Mouse (Mus musculus): ENCODE data around the gene Fam187a. TPM values are rescaled to one million over a fixed set of nuclear protein-coding genes. Genes with fewer than 3 reads are reported as not detected.

The Fam187a gene
- polyA plus RNA-seq, 1 experiment = not detected

DNA sequence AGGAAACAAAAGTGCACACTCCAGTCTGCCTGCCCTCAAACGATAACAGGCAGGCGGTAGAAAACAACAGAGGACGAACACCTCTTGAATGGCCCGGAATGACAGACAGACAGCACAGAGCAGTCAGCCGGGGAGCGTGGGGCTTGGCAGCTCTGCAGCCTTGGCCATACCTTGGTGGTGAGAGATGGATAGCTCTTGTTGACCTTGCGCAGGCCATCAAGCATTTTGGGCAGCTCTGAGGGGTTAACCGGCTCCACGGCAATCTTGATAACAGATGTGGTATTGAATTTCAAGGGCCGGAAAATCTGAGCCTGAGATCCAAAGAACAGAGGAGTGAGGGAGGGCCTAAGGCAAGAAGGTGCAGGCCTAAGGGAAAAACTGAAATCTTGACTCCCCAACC, 39.0 kb upstream of the Fam187a start:
- Histone ChIP-seq H3K9ac (ENCODE audit: low read depth, poor library complexity, severe bottlenecking) (no peak overlapping the region), H3K36me3 (ENCODE audit: control insufficient read depth, insufficient read depth, low read length, poor library complexity, severe bottlenecking) (peaks cover 81% of the 10 kb centered on the region), H3K4me3 (ENCODE audit: low read depth, low read length) (no peak overlapping the region), H3K27me3 (ENCODE audit: control insufficient read depth, insufficient read depth, low read length, poor library complexity, severe bottlenecking) (no peaks in the 10 kb centered on the region), H3K27ac (ENCODE audit: insufficient read depth, low read length) (no peak overlapping the region), H3K9me3 (replicated peaks; ENCODE audit: control insufficient read depth, insufficient read depth, low read length, poor library complexity, severe bottlenecking) (no peaks in the 10 kb centered on the region), H3K4me1 (ENCODE audit: control insufficient read depth, insufficient read depth, low read length) (no peaks in the 10 kb centered on the region)
- TF ChIP-seq EP300 (IDR thresholded peaks at IDR 0.05; ENCODE audit: insufficient read depth, low read depth, low read length) (no peak), CTCF (IDR thresholded peaks at IDR 0.05; ENCODE audit: low read depth, low read length) (no peak), POLR2A (IDR thresholded peaks at IDR 0.05; ENCODE audit: insufficient read depth, low read length) (no peak)

DNA sequence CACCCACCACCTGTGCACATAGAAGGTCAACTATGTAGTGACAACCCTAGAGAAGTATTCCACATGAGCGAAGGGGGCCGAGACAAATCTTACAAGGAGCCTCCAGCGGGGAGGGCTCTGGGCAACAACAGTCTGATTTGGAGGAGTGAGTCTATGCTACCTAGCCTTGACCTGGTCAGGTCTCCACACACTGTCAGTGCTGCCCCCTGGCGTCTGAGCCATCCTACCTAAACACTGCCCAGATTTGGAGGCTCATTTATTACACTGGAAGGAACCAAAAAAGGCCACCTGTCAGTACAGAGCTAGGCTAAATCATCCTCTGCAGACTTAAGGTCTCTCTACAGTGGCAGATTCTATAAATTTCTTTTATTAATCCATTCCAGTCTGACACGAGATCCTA, 33.1 kb upstream of the Fam187a start:
- Histone ChIP-seq H3K27ac (ENCODE audit: insufficient read depth, low read length) (no peak overlapping the region), H3K9me3 (replicated peaks; ENCODE audit: control insufficient read depth, insufficient read depth, low read length, poor library complexity, severe bottlenecking) (no peaks in the 10 kb centered on the region), H3K4me3 (ENCODE audit: low read depth, low read length) (no peak overlapping the region), H3K4me1 (ENCODE audit: control insufficient read depth, insufficient read depth, low read length) (no peaks in the 10 kb centered on the region), H3K36me3 (ENCODE audit: control insufficient read depth, insufficient read depth, low read length, poor library complexity, severe bottlenecking) (peaks cover 48% of the 10 kb centered on the region), H3K27me3 (ENCODE audit: control insufficient read depth, insufficient read depth, low read length, poor library complexity, severe bottlenecking) (no peaks in the 10 kb centered on the region), H3K9ac (ENCODE audit: low read depth, poor library complexity, severe bottlenecking) (no peak overlapping the region)
- no peak for TF ChIP-seq POLR2A (IDR thresholded peaks at IDR 0.05; ENCODE audit: insufficient read depth, low read length)
- TF ChIP-seq CTCF (IDR thresholded peaks at IDR 0.05; ENCODE audit: low read depth, low read length) = peak; percentile 84
- TF ChIP-seq EP300 (IDR thresholded peaks at IDR 0.05; ENCODE audit: insufficient read depth, low read depth, low read length) = no peak

DNA sequence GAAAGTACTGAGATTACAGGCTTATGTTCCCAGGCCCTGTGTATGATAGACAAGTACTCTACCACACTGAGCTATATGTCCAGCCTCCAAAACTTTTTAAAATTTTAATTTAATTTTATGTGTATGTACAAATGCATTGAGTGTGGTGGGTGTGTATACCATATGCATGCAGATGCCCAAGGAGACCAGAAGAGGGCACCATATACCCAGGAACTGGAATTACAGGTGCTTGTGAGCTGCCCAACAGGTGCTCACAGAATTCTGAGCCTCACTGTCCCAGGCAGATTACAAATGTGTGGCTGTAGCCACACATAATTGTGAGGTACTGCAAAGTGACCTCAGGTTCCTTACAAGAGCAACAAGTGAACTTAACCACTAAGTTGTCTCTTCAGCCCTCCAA, 31.2 kb upstream of the Fam187a start:
- Histone ChIP-seq H3K27ac (ENCODE audit: insufficient read depth, low read length) (no peak overlapping the region), H3K4me1 (ENCODE audit: control insufficient read depth, insufficient read depth, low read length) (no peaks in the 10 kb centered on the region), H3K9me3 (replicated peaks; ENCODE audit: control insufficient read depth, insufficient read depth, low read length, poor library complexity, severe bottlenecking) (no peaks in the 10 kb centered on the region), H3K27me3 (ENCODE audit: control insufficient read depth, insufficient read depth, low read length, poor library complexity, severe bottlenecking) (no peaks in the 10 kb centered on the region), H3K36me3 (ENCODE audit: control insufficient read depth, insufficient read depth, low read length, poor library complexity, severe bottlenecking) (peaks cover 46% of the 10 kb centered on the region), H3K4me3 (ENCODE audit: low read depth, low read length) (no peak overlapping the region), H3K9ac (ENCODE audit: low read depth, poor library complexity, severe bottlenecking) (no peak overlapping the region)
- peak; percentile 43 for TF ChIP-seq CTCF (IDR thresholded peaks at IDR 0.05; ENCODE audit: low read depth, low read length)
- TF ChIP-seq EP300 (IDR thresholded peaks at IDR 0.05; ENCODE audit: insufficient read depth, low read depth, low read length) = no peak

DNA sequence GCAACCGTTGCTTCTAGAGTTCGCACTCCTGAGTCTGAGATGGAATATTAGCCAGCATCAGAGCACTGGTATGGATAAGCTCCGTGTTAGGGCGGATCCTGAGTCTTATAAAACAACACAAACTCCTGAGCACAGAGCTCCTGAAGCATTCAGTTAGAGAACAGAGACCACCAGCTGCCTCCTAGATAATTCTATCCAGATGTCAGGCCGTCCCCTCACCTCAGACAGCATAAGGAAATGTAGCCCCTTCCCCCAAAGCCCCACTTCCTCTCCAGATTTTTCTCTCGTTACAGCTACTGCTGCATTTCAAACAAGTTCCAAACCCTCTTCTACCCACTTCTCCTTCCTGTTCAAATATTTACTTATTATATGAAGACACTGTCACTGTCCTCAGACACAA, 29.0 kb upstream of the Fam187a start:
- Histone ChIP-seq H3K27me3 (ENCODE audit: control insufficient read depth, insufficient read depth, low read length, poor library complexity, severe bottlenecking) (no peaks in the 10 kb centered on the region), H3K9me3 (replicated peaks; ENCODE audit: control insufficient read depth, insufficient read depth, low read length, poor library complexity, severe bottlenecking) (no peaks in the 10 kb centered on the region), H3K36me3 (ENCODE audit: control insufficient read depth, insufficient read depth, low read length, poor library complexity, severe bottlenecking) (peaks cover 49% of the 10 kb centered on the region), H3K4me3 (ENCODE audit: low read depth, low read length) (no peak overlapping the region), H3K4me1 (ENCODE audit: control insufficient read depth, insufficient read depth, low read length) (no peaks in the 10 kb centered on the region), H3K27ac (ENCODE audit: insufficient read depth, low read length) (no peak overlapping the region), H3K9ac (ENCODE audit: low read depth, poor library complexity, severe bottlenecking) (no peak overlapping the region)
- TF ChIP-seq EP300 (IDR thresholded peaks at IDR 0.05; ENCODE audit: insufficient read depth, low read depth, low read length) = no peak
- TF ChIP-seq POLR2A (IDR thresholded peaks at IDR 0.05; ENCODE audit: insufficient read depth, low read length) = no peak
- TF ChIP-seq CTCF (IDR thresholded peaks at IDR 0.05; ENCODE audit: low read depth, low read length) = no peak

DNA sequence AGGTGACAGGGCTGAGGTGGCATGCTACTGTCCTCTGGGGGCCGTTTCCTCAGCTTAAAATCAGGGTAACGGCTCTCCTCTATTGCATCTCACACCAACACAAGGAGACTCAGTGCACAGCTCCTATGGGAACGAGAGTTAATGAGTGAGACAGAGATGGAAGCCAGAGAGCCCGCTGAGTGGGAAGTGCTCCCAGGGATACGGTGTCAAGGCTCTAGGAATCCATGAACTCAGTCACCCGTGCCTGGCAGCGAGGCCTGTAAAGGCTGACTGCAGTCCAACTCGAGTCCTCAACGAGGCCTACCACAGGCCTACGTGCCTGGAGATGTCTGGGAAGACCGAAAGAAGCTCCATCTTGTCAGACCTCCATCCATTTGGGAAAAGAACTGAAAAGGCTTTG, 26.0 kb upstream of the Fam187a start:
- no peak overlapping the region for H3K9ac ChIP-seq (ENCODE audit: low read depth, poor library complexity, severe bottlenecking)
- H3K36me3 ChIP-seq (ENCODE audit: control insufficient read depth, insufficient read depth, low read length, poor library complexity, severe bottlenecking) = peaks cover 63% of the 10 kb centered on the region
- no peak overlapping the region for H3K4me3 ChIP-seq (ENCODE audit: low read depth, low read length)
- no peaks in the 10 kb centered on the region for H3K4me1 ChIP-seq (ENCODE audit: control insufficient read depth, insufficient read depth, low read length)
- no peak overlapping the region for H3K27ac ChIP-seq (ENCODE audit: insufficient read depth, low read length)
- no peak for TF ChIP-seq POLR2A (IDR thresholded peaks at IDR 0.05; ENCODE audit: insufficient read depth, low read length)
- TF ChIP-seq CTCF (IDR thresholded peaks at IDR 0.05; ENCODE audit: low read depth, low read length) = no peak
- no peak for TF ChIP-seq EP300 (IDR thresholded peaks at IDR 0.05; ENCODE audit: insufficient read depth, low read depth, low read length)
- H3K27me3 ChIP-seq (ENCODE audit: control insufficient read depth, insufficient read depth, low read length, poor library complexity, severe bottlenecking) = no peaks in the 10 kb centered on the region
- no peaks in the 10 kb centered on the region for H3K9me3 ChIP-seq (replicated peaks; ENCODE audit: control insufficient read depth, insufficient read depth, low read length, poor library complexity, severe bottlenecking)

DNA sequence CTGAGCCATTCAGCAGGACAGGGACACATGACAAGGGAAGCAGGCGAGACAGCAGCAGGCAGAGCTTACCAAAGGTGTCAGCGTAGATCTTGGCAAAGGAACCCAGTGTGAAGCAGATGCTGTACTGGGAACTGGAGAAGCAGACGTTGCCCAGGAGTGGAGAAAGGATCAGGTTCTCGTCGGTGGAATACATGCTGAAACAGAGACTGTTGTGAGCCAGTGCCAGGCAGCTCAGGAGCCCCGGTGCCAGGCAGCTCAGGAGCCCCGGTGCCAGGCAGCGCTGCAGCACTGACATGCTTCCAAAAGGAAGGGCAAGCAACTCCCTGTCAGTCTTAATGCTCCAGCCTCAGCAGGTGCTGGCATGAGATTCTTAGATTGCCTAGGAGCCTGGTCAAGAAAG, 25.0 kb upstream of the Fam187a start:
- Histone ChIP-seq H3K9ac (ENCODE audit: low read depth, poor library complexity, severe bottlenecking) (no peak overlapping the region), H3K36me3 (ENCODE audit: control insufficient read depth, insufficient read depth, low read length, poor library complexity, severe bottlenecking) (peaks cover 63% of the 10 kb centered on the region), H3K27ac (ENCODE audit: insufficient read depth, low read length) (no peak overlapping the region), H3K4me3 (ENCODE audit: low read depth, low read length) (no peak overlapping the region), H3K4me1 (ENCODE audit: control insufficient read depth, insufficient read depth, low read length) (no peaks in the 10 kb centered on the region), H3K27me3 (ENCODE audit: control insufficient read depth, insufficient read depth, low read length, poor library complexity, severe bottlenecking) (no peaks in the 10 kb centered on the region), H3K9me3 (replicated peaks; ENCODE audit: control insufficient read depth, insufficient read depth, low read length, poor library complexity, severe bottlenecking) (no peaks in the 10 kb centered on the region)
- TF ChIP-seq EP300 (IDR thresholded peaks at IDR 0.05; ENCODE audit: insufficient read depth, low read depth, low read length) (no peak), CTCF (IDR thresholded peaks at IDR 0.05; ENCODE audit: low read depth, low read length) (no peak)

Measured in ES-Bruce4 (cell line).